Comparison of ENCODE assay signal across 14 mouse cellular contexts in the genomic region with DNA sequence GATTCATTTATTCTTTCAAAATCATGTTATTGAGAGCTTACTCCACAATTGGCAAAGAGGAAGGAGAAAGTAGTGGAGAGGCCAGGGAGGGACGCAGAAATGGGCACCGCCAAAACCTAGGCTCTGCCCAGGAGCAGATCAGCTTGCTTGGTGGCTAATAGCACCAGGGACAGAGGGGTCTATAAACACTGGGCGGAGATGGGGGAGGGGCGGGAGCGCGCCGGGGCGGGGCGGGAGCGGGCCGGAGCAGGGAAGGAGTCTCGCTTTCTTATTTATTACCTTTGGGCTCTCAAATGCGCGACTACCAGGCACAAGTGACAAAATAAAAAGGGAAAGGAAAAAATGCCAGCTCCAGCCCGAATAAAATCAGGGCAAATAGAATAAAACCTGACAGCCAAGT. TPM values are rescaled to one million over a fixed set of nuclear protein-coding genes. Genes with fewer than 3 reads are reported as not detected.
A peak's percentile ranks its signal among the peaks of the same experiment; 100 is the strongest.
DNase-seq lines count a peak whose midpoint lies in the region; ATAC-seq lines count a peak whose summit lies in the region.
"Had no signal": no experiment of that assay in that cellular context is flagged by ENCODE, and none has a peak within 500 bp of the region (broad histone marks: within the 10 kb centered on the region; RNA-seq: fewer than 3 reads in every experiment).

No protein-coding gene starts in this region.

- H3K9ac ChIP-seq in intestine, embryonic 14.5 days (ENCODE audit: low read length) = no peak overlapping the region
- H3K9ac ChIP-seq in intestine, embryonic 16.5 days (ENCODE audit: low read depth, low read length) = no peak overlapping the region
- H3K9ac ChIP-seq in forebrain, embryonic 16.5 days (replicated peaks; ENCODE audit: low read depth, low read length) = no peak overlapping the region
- no peak overlapping the region for H3K9ac ChIP-seq in limb, embryonic 11.5 days (ENCODE audit: low read length)
- H3K9ac ChIP-seq in neural tube, embryonic 12.5 days = no peak overlapping the region
- H3K9ac ChIP-seq: heart, embryonic 12.5 days had no signal

- no peaks in the 10 kb centered on the region for H3K9me3 ChIP-seq in intestine, embryonic 14.5 days (ENCODE audit: control insufficient read depth, low read length)
- no peaks in the 10 kb centered on the region for H3K9me3 ChIP-seq in intestine, embryonic 16.5 days (ENCODE audit: control insufficient read depth, low read length)
- H3K9me3 ChIP-seq in forebrain, embryonic 16.5 days (ENCODE audit: control insufficient read depth, low read length) = no peaks in the 10 kb centered on the region
- H3K9me3 ChIP-seq in limb, embryonic 11.5 days (ENCODE audit: control insufficient read depth, low read length) = no peaks in the 10 kb centered on the region
- H3K9me3 ChIP-seq in neural tube, embryonic 12.5 days = no peaks in the 10 kb centered on the region
- H3K9me3 ChIP-seq: G1E; heart, embryonic 12.5 days had no signal

- no peaks in the 10 kb centered on the region for H3K36me3 ChIP-seq in intestine, embryonic 14.5 days (ENCODE audit: control insufficient read depth, insufficient read depth, low read length)
- H3K36me3 ChIP-seq in intestine, embryonic 16.5 days (ENCODE audit: control insufficient read depth, insufficient read depth, low read length) = no peaks in the 10 kb centered on the region
- H3K36me3 ChIP-seq in forebrain, embryonic 16.5 days (ENCODE audit: control insufficient read depth, insufficient read depth) = no peaks in the 10 kb centered on the region
- no peaks in the 10 kb centered on the region for H3K36me3 ChIP-seq in limb, embryonic 11.5 days (ENCODE audit: control insufficient read depth, insufficient read depth, low read length)
- no peaks in the 10 kb centered on the region for H3K36me3 ChIP-seq in neural tube, embryonic 12.5 days
- H3K36me3 ChIP-seq: G1E; heart, embryonic 12.5 days had no signal

- ATAC-seq in intestine, embryonic 14.5 days (replicated peaks; ENCODE audit: low FRiP score, low TSS enrichment, low read depth) = no peak
- no peak for ATAC-seq in intestine, embryonic 16.5 days
- ATAC-seq in forebrain, embryonic 16.5 days = no peak
- no peak for ATAC-seq in limb, embryonic 11.5 days (ENCODE audit: insufficient number of reproducible peaks, low FRiP score, low TSS enrichment, low read depth)
- 0 out of 2 replicates have a peak, but pooled peaks have one; percentile 17 for ATAC-seq in neural tube, embryonic 12.5 days (ENCODE audit: low FRiP score, low read depth)

- no peak overlapping the region for H3K4me3 ChIP-seq in intestine, embryonic 14.5 days (ENCODE audit: low read depth, low read length)
- no peak overlapping the region for H3K4me3 ChIP-seq in intestine, embryonic 16.5 days (ENCODE audit: low read length)
- H3K4me3 ChIP-seq in forebrain, embryonic 16.5 days (replicated peaks; ENCODE audit: low read length) = no peak overlapping the region
- H3K4me3 ChIP-seq in limb, embryonic 11.5 days (ENCODE audit: low read depth, low read length) = no peak overlapping the region
- H3K4me3 ChIP-seq in neural tube, embryonic 12.5 days = no peak overlapping the region
- H3K4me3 ChIP-seq: heart, embryonic 12.5 days had no signal

- H3K27ac ChIP-seq in intestine, embryonic 14.5 days (ENCODE audit: low read depth) = no peak overlapping the region
- no peak overlapping the region for H3K27ac ChIP-seq in intestine, embryonic 16.5 days (ENCODE audit: low read length)
- no peak overlapping the region for H3K27ac ChIP-seq in forebrain, embryonic 16.5 days (ENCODE audit: low read length)
- no peak overlapping the region for H3K27ac ChIP-seq in limb, embryonic 11.5 days (replicated peaks; ENCODE audit: low read depth, low read length)
- no peak overlapping the region for H3K27ac ChIP-seq in neural tube, embryonic 12.5 days

- 1% methylated on average over 15 of the region's 15 CpGs for WGBS in intestine, embryonic 14.5 days
- under 1% methylated on average over 15 of the region's 15 CpGs for WGBS in intestine, embryonic 16.5 days
- 1% methylated on average over 15 of the region's 15 CpGs for WGBS in forebrain, embryonic 16.5 days
- WGBS in limb, embryonic 11.5 days = under 1% methylated on average over 15 of the region's 15 CpGs
- 0% methylated on average over 15 of the region's 15 CpGs for WGBS in neural tube, embryonic 12.5 days

- peaks cover 64% of the 10 kb centered on the region for H3K27me3 ChIP-seq in intestine, embryonic 14.5 days (replicated peaks; ENCODE audit: control insufficient read depth, insufficient read depth, low read length)
- H3K27me3 ChIP-seq in intestine, embryonic 16.5 days (replicated peaks; ENCODE audit: control insufficient read depth, insufficient read depth, low read length) = peaks cover 53% of the 10 kb centered on the region
- peaks cover 8% of the 10 kb centered on the region; the same call in 1 of the 2 replicates for H3K27me3 ChIP-seq in forebrain, embryonic 16.5 days (replicated peaks; ENCODE audit: control insufficient read depth, insufficient read depth, low read length)
- H3K27me3 ChIP-seq in limb, embryonic 11.5 days (ENCODE audit: control insufficient read depth, insufficient read depth, low read length) = peaks cover 50% of the 10 kb centered on the region
- H3K27me3 ChIP-seq in neural tube, embryonic 12.5 days (replicated peaks) = peaks cover 77% of the 10 kb centered on the region

- H3K4me2 ChIP-seq in intestine, embryonic 14.5 days (ENCODE audit: low read length) = peak overlapping the region; percentile 29; the same call in 1 of the 2 replicates
- H3K4me2 ChIP-seq in intestine, embryonic 16.5 days (ENCODE audit: low read depth, low read length) = no peak overlapping the region
- H3K4me2 ChIP-seq in forebrain, embryonic 16.5 days (ENCODE audit: low read length) = peak overlapping the region; percentile 28
- H3K4me2 ChIP-seq in limb, embryonic 11.5 days (ENCODE audit: low read depth, severe bottlenecking) = peak overlapping the region; percentile 29; the same call in 1 of the 2 replicates
- H3K4me2 ChIP-seq in neural tube, embryonic 12.5 days (replicated peaks) = peak overlapping the region; percentile 49
- H3K4me2 ChIP-seq: heart, embryonic 12.5 days; liver, embryonic 11.5 days had no signal

- DNase-seq in intestine, embryonic 14.5 days (ENCODE audit: low spot score) = no peak
- peak; percentile 31 for DNase-seq in limb, embryonic 11.5 days (ENCODE audit: low spot score)
- DNase-seq in urinary bladder, postnatal 10 days (ENCODE audit: low spot score) = no peak
- no peak for DNase-seq in c-Kit-positive CD71-positive TER-119-positive erythroid progenitor cells, embryonic 14.5 days (ENCODE audit: low spot score)
- DNase-seq in spleen, postnatal 4 days (ENCODE audit: low spot score in 2 of 2) = no peak
- DNase-seq: adrenal gland, postnatal 25 days; gastrocnemius, postnatal 14 days; kidney, postnatal 25 days had no signal

- H3K4me1 ChIP-seq in intestine, embryonic 14.5 days (replicated peaks; ENCODE audit: control insufficient read depth, insufficient read depth, low read length) = peaks cover 13% of the 10 kb centered on the region
- peaks cover 12% of the 10 kb centered on the region for H3K4me1 ChIP-seq in intestine, embryonic 16.5 days (ENCODE audit: control insufficient read depth, insufficient read depth, low read length)
- H3K4me1 ChIP-seq in forebrain, embryonic 16.5 days (replicated peaks; ENCODE audit: control insufficient read depth, insufficient read depth, low read length) = peaks cover 33% of the 10 kb centered on the region
- H3K4me1 ChIP-seq in limb, embryonic 11.5 days (ENCODE audit: control insufficient read depth, insufficient read depth, low read length) = peaks cover 31% of the 10 kb centered on the region
- peaks cover 43% of the 10 kb centered on the region for H3K4me1 ChIP-seq in neural tube, embryonic 12.5 days

RNA-seq across cellular contexts. Expression of gene Cdh22, which starts 23.7 kb away (rescaled TPM):
- 0.11 and 0.12 TPM in 2 replicates for polyA plus RNA-seq in intestine, embryonic 14.5 days (2014; fragmentation: Nextera tagmentation; extraction: Ambion mirVana)
- polyA plus RNA-seq in intestine, embryonic 16.5 days (2015; fragmentation: Nextera tagmentation; extraction: Ambion mirVana) = 0.40 and 0.50 TPM in 2 replicates
- polyA plus RNA-seq in forebrain, embryonic 16.5 days (2015; fragmentation: Nextera tagmentation; extraction: Ambion mirVana) = 3.7 and 5.6 TPM in 2 replicates
- 1.1 TPM in 2 replicates for polyA plus RNA-seq in limb, embryonic 11.5 days (2014; fragmentation: Nextera tagmentation; extraction: Ambion mirVana)
- polyA plus RNA-seq in neural tube, embryonic 12.5 days (2016; fragmentation: Nextera tagmentation; extraction: Ambion mirVana) = 10.0 and 10.4 TPM in 2 replicates
- polyA plus RNA-seq: G1E; heart, embryonic 12.5 days had no signal
